Mouse (Mus musculus) testis, adult 2 months (tissue): ENCODE measurements around the gene Ldha.

Source experiments
- CTCF ChIP-seq: fragments of 200-500 bp; IDR thresholded peaks from 2 replicates; pipeline ENCODE4 v1.5.1; 2012; ENCODE audit warnings: low read depth, mild to moderate bottlenecking, inconsistent platforms, low read length, moderate library complexity; ENCODE audit not compliant: control insufficient read depth, insufficient read depth, insufficient replicate concordance
- POLR2A ChIP-seq: fragments of 200-500 bp; IDR thresholded peaks from 2 replicates; pipeline ENCODE4 v1.6.1; 2012; ENCODE audit warnings: low read depth, mild to moderate bottlenecking, inconsistent platforms, low read length, moderate library complexity; ENCODE audit not compliant: control insufficient read depth

DNA sequence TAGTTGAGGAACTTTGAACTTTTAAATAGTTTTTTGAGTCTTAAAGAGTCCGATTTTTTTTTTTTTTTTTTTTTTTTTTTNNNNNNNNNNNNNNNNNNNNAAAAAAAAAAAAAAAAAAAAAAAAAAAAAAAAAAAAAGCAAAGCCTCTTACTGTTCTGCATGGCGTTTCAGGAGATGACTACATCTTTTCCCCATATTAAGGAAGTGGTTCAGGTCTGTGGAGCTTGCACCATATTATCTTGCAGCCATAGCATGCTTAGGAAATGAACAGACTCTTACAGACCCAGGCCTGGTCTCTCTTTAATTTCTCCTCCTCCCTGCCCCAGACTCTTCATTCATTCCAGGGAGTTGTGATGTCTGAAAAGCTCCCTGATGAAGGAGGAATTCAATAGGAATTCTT lies 39.7 kb downstream of the Ldha start:
- TF ChIP-seq POLR2A (no peak), CTCF (no peak)
